Comparison of ENCODE assay signal across 9 mouse cellular contexts in genomic region chr16:18581050-18581622, GRCm38 (mm10). TPM values are rescaled to one million over a fixed set of nuclear protein-coding genes. Genes with fewer than 3 reads are reported as not detected.
DNase-seq lines count a peak whose midpoint lies in the region; ATAC-seq and TF ChIP-seq lines count a peak whose summit lies in the region.
"Had no signal": no experiment of that assay in that cellular context is flagged by ENCODE, and none has a peak within 500 bp of the region (broad histone marks: within the 10 kb centered on the region; RNA-seq: fewer than 3 reads in every experiment).

No protein-coding gene starts in this region.

- H3K9me3 ChIP-seq in kidney, embryonic 15.5 days (replicated peaks): no peaks in the 10 kb centered on the region
- no peaks in the 10 kb centered on the region for H3K9me3 ChIP-seq in embryonic facial prominence, embryonic 15.5 days (replicated peaks)
- no peaks in the 10 kb centered on the region for H3K9me3 ChIP-seq in intestine, embryonic 16.5 days (ENCODE audit: control insufficient read depth, low read length)
- H3K9me3 ChIP-seq in midbrain, postnatal 0 days (ENCODE audit: low read length): no peaks in the 10 kb centered on the region

- H3K27ac ChIP-seq in kidney, embryonic 15.5 days: no peak overlapping the region
- H3K27ac ChIP-seq in embryonic facial prominence, embryonic 15.5 days (replicated peaks): no peak overlapping the region
- H3K27ac ChIP-seq in intestine, embryonic 16.5 days (ENCODE audit: low read length): no peak overlapping the region
- no peak overlapping the region for H3K27ac ChIP-seq in midbrain, postnatal 0 days (ENCODE audit: low read depth, low read length)

- peak overlapping the region; percentile 41 for H3K4me3 ChIP-seq in kidney, embryonic 15.5 days (replicated peaks)
- H3K4me3 ChIP-seq in embryonic facial prominence, embryonic 15.5 days (replicated peaks): peak overlapping the region; percentile 43
- peak overlapping the region; percentile 48 for H3K4me3 ChIP-seq in intestine, embryonic 16.5 days (ENCODE audit: low read length)
- H3K4me3 ChIP-seq in midbrain, postnatal 0 days (ENCODE audit: low read depth, low read length): peak overlapping the region; percentile 40
- H3K4me3 ChIP-seq: myocyte had no signal

- ATAC-seq in kidney, embryonic 15.5 days (replicated peaks; ENCODE audit: low FRiP score): no peak
- no peak for ATAC-seq in embryonic facial prominence, embryonic 15.5 days (ENCODE audit: insufficient number of reproducible peaks, low FRiP score, low TSS enrichment, low read depth)
- no peak for ATAC-seq in intestine, embryonic 16.5 days
- ATAC-seq in midbrain, postnatal 0 days (ENCODE audit: low FRiP score): no peak
- no peak for ATAC-seq in monocyte, adult 5-6 weeks (replicated peaks; ENCODE audit: insufficient number of reproducible peaks, low FRiP score, low TSS enrichment, poor library complexity, severe bottlenecking)

- no peak for DNase-seq in kidney, adult 9 months
- no peak for DNase-seq in midbrain, postnatal 0 days (ENCODE audit: low spot score)
- DNase-seq in left cerebral cortex, postnatal 4 days: no peak
- DNase-seq in thymus, postnatal 4 days: no peak

- H3K9ac ChIP-seq in kidney, embryonic 15.5 days: no peak overlapping the region
- H3K9ac ChIP-seq in embryonic facial prominence, embryonic 15.5 days: 0 out of 2 replicates have a peak overlapping the region, but pooled peaks have one; percentile 21
- 0 out of 2 replicates have a peak overlapping the region, but pooled peaks have one; percentile 37 for H3K9ac ChIP-seq in intestine, embryonic 16.5 days (ENCODE audit: low read depth, low read length)
- H3K9ac ChIP-seq in midbrain, postnatal 0 days (replicated peaks; ENCODE audit: low read length, poor library complexity, severe bottlenecking): no peak overlapping the region

- peak overlapping the region; percentile 59 for H3K4me2 ChIP-seq in kidney, embryonic 15.5 days
- peak overlapping the region; percentile 78 for H3K4me2 ChIP-seq in embryonic facial prominence, embryonic 15.5 days (replicated peaks)
- H3K4me2 ChIP-seq in intestine, embryonic 16.5 days (ENCODE audit: low read depth, low read length): peak overlapping the region; percentile 86
- H3K4me2 ChIP-seq in midbrain, postnatal 0 days (ENCODE audit: low read depth, low read length, poor library complexity, severe bottlenecking): peak overlapping the region; percentile 56

- H3K4me1 ChIP-seq in kidney, embryonic 15.5 days: peaks cover 25% of the 10 kb centered on the region
- H3K4me1 ChIP-seq in embryonic facial prominence, embryonic 15.5 days: peaks cover 33% of the 10 kb centered on the region
- H3K4me1 ChIP-seq in intestine, embryonic 16.5 days (ENCODE audit: control insufficient read depth, insufficient read depth, low read length): peaks cover 18% of the 10 kb centered on the region
- H3K4me1 ChIP-seq in midbrain, postnatal 0 days (ENCODE audit: insufficient read depth, low read length): 0 out of 2 replicates have a peak, but pooled peaks cover 7% of the 10 kb centered on the region

- WGBS in kidney, embryonic 15.5 days: 5% methylated on average over 21 of the region's 21 CpGs
- 15% methylated on average over 21 of the region's 21 CpGs for WGBS in embryonic facial prominence, embryonic 15.5 days
- WGBS in intestine, embryonic 16.5 days: 5% methylated on average over 21 of the region's 21 CpGs
- 6% methylated on average over 21 of the region's 21 CpGs for WGBS in midbrain, postnatal 0 days

- H3K36me3 ChIP-seq in kidney, embryonic 15.5 days: no peaks in the 10 kb centered on the region
- H3K36me3 ChIP-seq in embryonic facial prominence, embryonic 15.5 days: no peaks in the 10 kb centered on the region
- no peaks in the 10 kb centered on the region for H3K36me3 ChIP-seq in intestine, embryonic 16.5 days (ENCODE audit: control insufficient read depth, insufficient read depth, low read length)
- no peaks in the 10 kb centered on the region for H3K36me3 ChIP-seq in midbrain, postnatal 0 days (ENCODE audit: insufficient read depth, low read length)

- intact Hi-C loops in left cerebral cortex, postnatal 4 days (cut with DNase I): loop anchor here (10.0 kb wide), 1 partner anchor 136 kb away; no protein-coding TSS in a partner anchor

- no peak for TF ChIP-seq CTCF in midbrain, postnatal 0 days (IDR thresholded peaks at IDR 0.05)

- H3K27me3 ChIP-seq in kidney, embryonic 15.5 days: peaks cover 91% of the 10 kb centered on the region
- peaks cover 70% of the 10 kb centered on the region for H3K27me3 ChIP-seq in embryonic facial prominence, embryonic 15.5 days
- peaks cover 73% of the 10 kb centered on the region for H3K27me3 ChIP-seq in intestine, embryonic 16.5 days (replicated peaks; ENCODE audit: control insufficient read depth, insufficient read depth, low read length)
- H3K27me3 ChIP-seq in midbrain, postnatal 0 days (ENCODE audit: insufficient read depth, low read length): peaks cover 57% of the 10 kb centered on the region

RNA-seq across cellular contexts. Expression of gene Tbx1, which starts 9.3 kb away (rescaled TPM):
- polyA plus RNA-seq in kidney, embryonic 15.5 days (2015; fragmentation: Nextera tagmentation; extraction: Ambion mirVana): 0.28 and 0.40 TPM in 2 replicates
- polyA plus RNA-seq in embryonic facial prominence, embryonic 15.5 days (2015; fragmentation: Nextera tagmentation; extraction: Ambion mirVana): 24.0 and 24.3 TPM in 2 replicates
- 0.09 and 0.55 TPM in 2 replicates for polyA plus RNA-seq in intestine, embryonic 16.5 days (2015; fragmentation: Nextera tagmentation; extraction: Ambion mirVana)
- 0.52 and 1.3 TPM in 2 replicates for total RNA-seq in midbrain, postnatal 0 days (2014; rRNA removed)
- 0.70 and 0.81 TPM in 2 replicates for polyA plus RNA-seq in midbrain, postnatal 0 days (2015; fragmentation: Nextera tagmentation; extraction: Ambion mirVana)
- 1 to 10 TPM; 1.2 TPM for total RNA-seq in left cerebral cortex, postnatal 4 days (2021)
- not detected in 3 replicates for total RNA-seq in monocyte, adult 5-6 weeks (2017)

RNA-seq across cellular contexts. Expression of gene Gp1bb, which starts 41.1 kb away (rescaled TPM):
- 0.93 and 1.6 TPM in 2 replicates for polyA plus RNA-seq in kidney, embryonic 15.5 days (2015; fragmentation: Nextera tagmentation; extraction: Ambion mirVana)
- 2.6 and 2.8 TPM in 2 replicates for polyA plus RNA-seq in embryonic facial prominence, embryonic 15.5 days (2015; fragmentation: Nextera tagmentation; extraction: Ambion mirVana)
- 1.6 TPM in 2 replicates for polyA plus RNA-seq in intestine, embryonic 16.5 days (2015; fragmentation: Nextera tagmentation; extraction: Ambion mirVana)
- total RNA-seq in midbrain, postnatal 0 days (2014; rRNA removed): 28.6 and 39.4 TPM in 2 replicates
- 11.6 and 11.9 TPM in 2 replicates for polyA plus RNA-seq in midbrain, postnatal 0 days (2015; fragmentation: Nextera tagmentation; extraction: Ambion mirVana)
- total RNA-seq in left cerebral cortex, postnatal 4 days (2021): 10 to 100 TPM; 10.1 to 11.9 TPM
- 2.5 to 12.9 TPM in 2 of 3 replicates, not detected in the other for total RNA-seq in monocyte, adult 5-6 weeks (2017)

RNA-seq across cellular contexts. Expression of gene Gm49601, which starts 45.1 kb away (rescaled TPM):
- polyA plus RNA-seq in kidney, embryonic 15.5 days (2015; fragmentation: Nextera tagmentation; extraction: Ambion mirVana): 1.5 and 4.3 TPM in 2 replicates
- polyA plus RNA-seq in embryonic facial prominence, embryonic 15.5 days (2015; fragmentation: Nextera tagmentation; extraction: Ambion mirVana): 7.2 and 7.8 TPM in 2 replicates
- polyA plus RNA-seq in intestine, embryonic 16.5 days (2015; fragmentation: Nextera tagmentation; extraction: Ambion mirVana): 4.1 and 4.5 TPM in 2 replicates
- total RNA-seq in midbrain, postnatal 0 days (2014; rRNA removed): 14.2 and 33.6 TPM in 2 replicates
- polyA plus RNA-seq in midbrain, postnatal 0 days (2015; fragmentation: Nextera tagmentation; extraction: Ambion mirVana): 3.4 and 7.0 TPM in 2 replicates
- total RNA-seq in left cerebral cortex, postnatal 4 days (2021): 100 to 1,000 TPM; 107 to 111 TPM
- 1.0 to 7.6 TPM in 2 of 3 replicates, not detected in the other for total RNA-seq in monocyte, adult 5-6 weeks (2017)

RNA-seq across cellular contexts. Expression of gene Sept5, which starts 48.6 kb away (rescaled TPM):
- polyA plus RNA-seq in kidney, embryonic 15.5 days (2015; fragmentation: Nextera tagmentation; extraction: Ambion mirVana): 16.3 and 17.1 TPM in 2 replicates
- 51.1 and 64.8 TPM in 2 replicates for polyA plus RNA-seq in embryonic facial prominence, embryonic 15.5 days (2015; fragmentation: Nextera tagmentation; extraction: Ambion mirVana)
- polyA plus RNA-seq in intestine, embryonic 16.5 days (2015; fragmentation: Nextera tagmentation; extraction: Ambion mirVana): 52.2 and 52.5 TPM in 2 replicates
- total RNA-seq in midbrain, postnatal 0 days (2014; rRNA removed): 376 and 407 TPM in 2 replicates
- polyA plus RNA-seq in midbrain, postnatal 0 days (2015; fragmentation: Nextera tagmentation; extraction: Ambion mirVana): 247 and 258 TPM in 2 replicates
- total RNA-seq in left cerebral cortex, postnatal 4 days (2021): 100 to 1,000 TPM; 555 to 571 TPM
- total RNA-seq in monocyte, adult 5-6 weeks (2017): 1.5 to 6.3 TPM (median 4.2 TPM) in 3 replicates

Comparison
In these comparisons a context has a peak if more than half of its experiments do, and no peak if none do; other contexts are left out.
1. H3K9ac ChIP-seq: peak in embryonic facial prominence, embryonic 15.5 days (single experiment) and intestine, embryonic 16.5 days (single experiment); none in kidney, embryonic 15.5 days (single experiment) and midbrain, postnatal 0 days (single experiment).
2. RNA of gene Tbx1, which starts 9.3 kb away (polyA plus RNA-seq): 24.0 to 24.3 TPM in embryonic facial prominence, embryonic 15.5 days; 0.70 to 0.81 TPM in midbrain, postnatal 0 days, 0.28 to 0.40 TPM in kidney, embryonic 15.5 days and 0.09 to 0.55 TPM in intestine, embryonic 16.5 days; every median in the first group is over 10 times any median in the second.
3. Peak in every context shown above with its lines, with median percentiles within 50 percentile points of each other: H3K4me2 ChIP-seq and H3K4me3 ChIP-seq.